Mouse (Mus musculus): ENCODE results near the gene Gtf2f2. TPM values are rescaled to one million over a fixed set of nuclear protein-coding genes. Genes with fewer than 3 reads are reported as not detected.

Gene Gtf2f2
- polyA plus RNA-seq, 1 experiment = 0.58 TPM

- TF ChIP-seq GATA1 (IDR thresholded peaks at IDR 0.05; ENCODE audit: low read length) (no peak), TAL1 (IDR thresholded peaks at IDR 0.05; ENCODE audit: low read length) (no peak)
- H3K27me3 ChIP-seq (ENCODE audit: control insufficient read depth) = no peaks in the 10 kb centered on the region
- H3K36me3 ChIP-seq (ENCODE audit: control insufficient read depth) = peaks cover 46% of the 10 kb centered on the region
- peaks cover 5% of the 10 kb centered on the region for H3K4me1 ChIP-seq (ENCODE audit: control insufficient read depth)
- H3K9me3 ChIP-seq (ENCODE audit: control insufficient read depth, low read length) = peaks cover 3% of the 10 kb centered on the region; the same call in 1 of the 2 replicates
- H3K4me3 ChIP-seq (replicated peaks) = no peak overlapping the region
Measured at GRCm38 (mm10) chr14:75903131-75903530, 107.5 kb downstream of the Gtf2f2 start.

GRCm38 (mm10) chr14:75902013-75902412 lies 108.7 kb downstream of the Gtf2f2 start:
- no peak for TF ChIP-seq GATA1 (IDR thresholded peaks at IDR 0.05; ENCODE audit: low read length)
- TF ChIP-seq TAL1 (IDR thresholded peaks at IDR 0.05; ENCODE audit: low read length) = no peak
- H3K4me3 ChIP-seq (replicated peaks) = no peak overlapping the region
- H3K4me1 ChIP-seq (ENCODE audit: control insufficient read depth) = peaks cover 5% of the 10 kb centered on the region
- peaks cover 3% of the 10 kb centered on the region; the same call in 1 of the 2 replicates for H3K9me3 ChIP-seq (ENCODE audit: control insufficient read depth, low read length)
- peaks cover 51% of the 10 kb centered on the region for H3K36me3 ChIP-seq (ENCODE audit: control insufficient read depth)
- no peaks in the 10 kb centered on the region for H3K27me3 ChIP-seq (ENCODE audit: control insufficient read depth)

GRCm38 (mm10) chr14:75900793-75901499 lies 109.7 kb downstream of the Gtf2f2 start:
- peaks cover 3% of the 10 kb centered on the region; the same call in 1 of the 2 replicates for H3K9me3 ChIP-seq (ENCODE audit: control insufficient read depth, low read length)
- H3K27me3 ChIP-seq (ENCODE audit: control insufficient read depth) = no peaks in the 10 kb centered on the region
- TF ChIP-seq GATA1 (IDR thresholded peaks at IDR 0.05; ENCODE audit: low read length) (no peak), TAL1 (IDR thresholded peaks at IDR 0.05; ENCODE audit: low read length) (no peak)
- no peak overlapping the region for H3K4me3 ChIP-seq (replicated peaks)
- peaks cover 5% of the 10 kb centered on the region for H3K4me1 ChIP-seq (ENCODE audit: control insufficient read depth)
- peaks cover 50% of the 10 kb centered on the region for H3K36me3 ChIP-seq (ENCODE audit: control insufficient read depth)

GRCm38 (mm10) chr14:75899566-75899965 lies 111.1 kb downstream of the Gtf2f2 start:
- Histone ChIP-seq H3K36me3 (ENCODE audit: control insufficient read depth) (peaks cover 46% of the 10 kb centered on the region), H3K4me3 (replicated peaks) (no peak overlapping the region), H3K9me3 (ENCODE audit: control insufficient read depth, low read length) (peaks cover under 1% of the 10 kb centered on the region; the same call in 1 of the 2 replicates), H3K27me3 (ENCODE audit: control insufficient read depth) (no peaks in the 10 kb centered on the region), H3K4me1 (ENCODE audit: control insufficient read depth) (peaks cover 5% of the 10 kb centered on the region)
- no peak for TF ChIP-seq GATA1 (IDR thresholded peaks at IDR 0.05; ENCODE audit: low read length)
- no peak for TF ChIP-seq TAL1 (IDR thresholded peaks at IDR 0.05; ENCODE audit: low read length)

- Histone ChIP-seq H3K36me3 (ENCODE audit: control insufficient read depth) (peaks cover 23% of the 10 kb centered on the region), H3K4me1 (ENCODE audit: control insufficient read depth) (no peaks in the 10 kb centered on the region), H3K4me3 (replicated peaks) (no peak overlapping the region), H3K9me3 (ENCODE audit: control insufficient read depth, low read length) (0 out of 2 replicates have a peak, but pooled peaks cover 3% of the 10 kb centered on the region), H3K27me3 (ENCODE audit: control insufficient read depth) (no peaks in the 10 kb centered on the region)
- TF ChIP-seq GATA1 (IDR thresholded peaks at IDR 0.05; ENCODE audit: low read length) = no peak
- TF ChIP-seq TAL1 (IDR thresholded peaks at IDR 0.05; ENCODE audit: low read length) = no peak
Measured at GRCm38 (mm10) chr14:75892118-75892517, 118.5 kb downstream of the Gtf2f2 start.

- H3K36me3 ChIP-seq (ENCODE audit: control insufficient read depth) = no peaks in the 10 kb centered on the region
- no peaks in the 10 kb centered on the region for H3K9me3 ChIP-seq (ENCODE audit: control insufficient read depth, low read length)
- no peak for TF ChIP-seq GATA1 (IDR thresholded peaks at IDR 0.05; ENCODE audit: low read length)
- no peak for TF ChIP-seq TAL1 (IDR thresholded peaks at IDR 0.05; ENCODE audit: low read length)
- H3K27me3 ChIP-seq (ENCODE audit: control insufficient read depth) = no peaks in the 10 kb centered on the region
- H3K4me1 ChIP-seq (ENCODE audit: control insufficient read depth) = no peaks in the 10 kb centered on the region
- no peak overlapping the region for H3K4me3 ChIP-seq (replicated peaks)
Measured at GRCm38 (mm10) chr14:75883873-75884272, 126.8 kb downstream of the Gtf2f2 start.

GRCm38 (mm10) chr14:75883330-75883729 lies 127.3 kb downstream of the Gtf2f2 start:
- Histone ChIP-seq H3K4me1 (ENCODE audit: control insufficient read depth) (no peaks in the 10 kb centered on the region), H3K9me3 (ENCODE audit: control insufficient read depth, low read length) (no peaks in the 10 kb centered on the region), H3K27me3 (ENCODE audit: control insufficient read depth) (no peaks in the 10 kb centered on the region), H3K36me3 (ENCODE audit: control insufficient read depth) (no peaks in the 10 kb centered on the region), H3K4me3 (replicated peaks) (no peak overlapping the region)
- TF ChIP-seq TAL1 (IDR thresholded peaks at IDR 0.05; ENCODE audit: low read length) (no peak), GATA1 (IDR thresholded peaks at IDR 0.05; ENCODE audit: low read length) (no peak)

GRCm38 (mm10) chr14:75881856-75882255 lies 128.8 kb downstream of the Gtf2f2 start:
- no peaks in the 10 kb centered on the region for H3K36me3 ChIP-seq (ENCODE audit: control insufficient read depth)
- H3K4me1 ChIP-seq (ENCODE audit: control insufficient read depth) = no peaks in the 10 kb centered on the region
- H3K4me3 ChIP-seq (replicated peaks) = no peak overlapping the region
- no peaks in the 10 kb centered on the region for H3K9me3 ChIP-seq (ENCODE audit: control insufficient read depth, low read length)
- TF ChIP-seq GATA1 (IDR thresholded peaks at IDR 0.05; ENCODE audit: low read length) = no peak
- no peak for TF ChIP-seq TAL1 (IDR thresholded peaks at IDR 0.05; ENCODE audit: low read length)
- no peaks in the 10 kb centered on the region for H3K27me3 ChIP-seq (ENCODE audit: control insufficient read depth)

GRCm38 (mm10) chr14:75878980-75879379 lies 131.7 kb downstream of the Gtf2f2 start:
- TF ChIP-seq TAL1 (IDR thresholded peaks at IDR 0.05; ENCODE audit: low read length) (no peak), GATA1 (IDR thresholded peaks at IDR 0.05; ENCODE audit: low read length) (no peak)
- Histone ChIP-seq H3K9me3 (ENCODE audit: control insufficient read depth, low read length) (no peaks in the 10 kb centered on the region), H3K36me3 (ENCODE audit: control insufficient read depth) (no peaks in the 10 kb centered on the region), H3K4me3 (replicated peaks) (no peak overlapping the region), H3K27me3 (ENCODE audit: control insufficient read depth) (no peaks in the 10 kb centered on the region), H3K4me1 (ENCODE audit: control insufficient read depth) (no peaks in the 10 kb centered on the region)

Measured in erythroblast, embryonic 14.5 days (primary cell).